Mouse (Mus musculus) neural tube, embryonic 15.5 days (tissue): ENCODE measurements around the gene Dclre1a. TPM values are rescaled to one million over a fixed set of nuclear protein-coding genes. Genes with fewer than 3 reads are reported as not detected.

Experiments used
- ATAC-seq: fragments of 200-750 bp; cut with Nextera tagmentation; 2 replicates; pipeline ENCODE4 v1.8.0; 2017; ENCODE audit warnings: mild to moderate bottlenecking, moderate TSS enrichment, moderate library complexity; ENCODE audit not compliant: low FRiP score
- H3K27ac ChIP-seq: fragments of 300-500 bp; sonication (generic); replicated peaks from 2 replicates; pipeline ENCODE4 v1.5.1; 2015; ENCODE audit warnings: mild to moderate bottlenecking, inconsistent platforms
- H3K27me3 ChIP-seq: fragments of 300-500 bp; sonication (generic); replicated peaks from 2 replicates; pipeline ENCODE4 v1.6.1; 2015; ENCODE audit warnings: inconsistent platforms
- H3K36me3 ChIP-seq: fragments of 300-500 bp; sonication (generic); 2 replicates; pipeline ENCODE4 v1.6.1; 2015; ENCODE audit warnings: inconsistent platforms
- H3K4me1 ChIP-seq: fragments of 300-500 bp; sonication (generic); 2 replicates; pipeline ENCODE4 v1.6.1; 2015; ENCODE audit warnings: inconsistent platforms
- H3K4me2 ChIP-seq: fragments of 300-500 bp; sonication (generic); 2 replicates; pipeline ENCODE4 v1.6.1; 2015; ENCODE audit warnings: inconsistent platforms, mild to moderate bottlenecking, moderate library complexity
- H3K4me3 ChIP-seq: fragments of 300-500 bp; sonication (generic); replicated peaks from 2 replicates; pipeline ENCODE4 v1.5.1; 2015; ENCODE audit warnings: mild to moderate bottlenecking, inconsistent platforms
- H3K9ac ChIP-seq: fragments of 300-500 bp; sonication (generic); replicated peaks from 2 replicates; pipeline ENCODE4 v1.6.1; 2015; ENCODE audit warnings: mild to moderate bottlenecking, inconsistent platforms
- H3K9me3 ChIP-seq: fragments of 300-500 bp; sonication (generic); replicated peaks from 2 replicates; pipeline ENCODE4 v1.6.1; 2016; ENCODE audit warnings: inconsistent platforms
- whole genome bisulfite sequencing: fragments of 180-500 bp; shearing (Covaris S2); methylation state at CpG from one replicate; pipeline ENCODE4 v1.1.7; 2015; ENCODE audit warnings: mixed read lengths; 5-methylcytosine and 5-hydroxymethylcytosine counted together
- polyA plus RNA-seq: library from polyadenylated mRNA; unstranded; fragments of >200 nt; fragmentation: Nextera tagmentation; extraction: Ambion mirVana; gene quantifications from 2 replicates; pipeline ENCODE4 v1.2.1, GENCODE M21; 2015

Dclre1a gene
- polyA plus RNA-seq, result 10.9 and 13.2 TPM in 2 replicates

DNA sequence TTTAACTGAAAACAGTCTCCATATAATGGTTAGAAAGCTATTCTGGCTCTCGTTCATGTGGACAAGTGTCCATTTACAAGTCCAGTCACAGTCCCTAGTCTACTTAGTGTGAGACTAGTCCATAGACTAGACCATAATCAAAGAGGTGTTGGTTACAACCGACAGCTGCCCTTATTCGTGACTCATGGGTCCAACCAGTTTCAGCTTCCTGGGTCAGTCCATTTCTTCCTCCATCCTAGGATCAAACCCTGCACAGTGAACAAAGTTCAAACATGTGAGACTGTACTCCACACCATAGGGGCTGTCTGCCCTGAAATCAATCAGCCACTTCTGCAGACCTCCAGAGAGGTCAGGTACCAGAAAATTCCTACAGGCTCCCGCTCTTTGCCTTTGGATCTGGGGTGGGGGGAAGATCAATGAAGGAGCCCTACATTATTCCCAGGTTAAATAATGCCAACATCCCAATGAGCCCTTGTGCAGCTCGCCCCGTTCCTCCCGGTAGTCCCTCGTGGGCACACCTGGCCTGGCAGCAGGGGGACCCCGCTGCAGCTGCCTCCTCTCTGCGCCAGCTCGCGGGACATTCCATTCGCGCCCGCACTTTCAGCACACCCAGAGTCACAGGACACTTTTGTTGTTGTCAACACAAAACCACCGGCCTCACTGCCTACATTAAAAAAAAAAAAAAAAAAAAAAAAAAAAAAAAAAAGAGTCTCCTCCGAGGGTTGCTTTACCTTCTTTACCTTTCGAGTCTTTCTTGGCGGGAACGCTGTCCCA lies at the start of gene Dclre1a:
Dclre1a (minus strand) TSS at position 767 of the 774 bp plus-strand sequence.
- ATAC-seq, result peak; percentile 74; the same call in 1 of the 2 replicates
- H3K4me2 ChIP-seq, result peak within 1 kb of the TSS; percentile 87
- WGBS, result 12% methylated on average over 20 of the region's 20 CpGs
- peak within 1 kb of the TSS; percentile 96 for H3K4me3 ChIP-seq
- peak within 1 kb of the TSS; percentile 93 for H3K27ac ChIP-seq
- peak within 1 kb of the TSS; percentile 92 for H3K9ac ChIP-seq
- H3K9me3 ChIP-seq, result no peaks in the 10 kb centered on the region
- no peaks in the 10 kb centered on the region for H3K27me3 ChIP-seq
- H3K36me3 ChIP-seq, result peaks cover 13% of the 10 kb centered on the region
- peaks cover 24% of the 10 kb centered on the region for H3K4me1 ChIP-seq

DNA sequence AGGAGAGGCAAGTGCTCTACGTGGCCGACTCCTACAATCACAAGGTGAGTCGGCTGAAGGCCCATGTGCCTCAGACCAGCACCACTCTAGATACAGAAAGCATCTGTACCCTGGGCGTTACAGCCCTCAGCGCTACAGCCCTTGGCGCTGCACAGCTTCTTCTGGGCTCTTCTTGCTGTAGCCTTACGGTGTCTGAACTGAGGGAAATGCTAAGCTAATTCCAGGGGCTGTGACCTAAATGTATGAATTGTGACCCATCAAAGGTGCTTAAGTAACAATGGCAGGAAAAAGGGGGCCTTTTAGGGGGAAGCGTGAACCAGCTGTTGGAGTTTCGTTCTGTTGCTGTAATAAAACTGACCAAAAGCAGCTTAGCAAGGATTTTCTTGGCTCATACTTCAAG lies 44.5 kb upstream of the Dclre1a start:
- Histone ChIP-seq H3K27ac (no peak overlapping the region), H3K9ac (no peak overlapping the region), H3K9me3 (no peaks in the 10 kb centered on the region), H3K4me1 (peaks cover 3% of the 10 kb centered on the region; the same call in 1 of the 2 replicates), H3K36me3 (peaks cover 73% of the 10 kb centered on the region), H3K4me2 (no peak overlapping the region), H3K4me3 (no peak overlapping the region), H3K27me3 (no peaks in the 10 kb centered on the region)
- no peak for ATAC-seq
- WGBS, result 91% methylated on average over 9 of the region's 9 CpGs

DNA sequence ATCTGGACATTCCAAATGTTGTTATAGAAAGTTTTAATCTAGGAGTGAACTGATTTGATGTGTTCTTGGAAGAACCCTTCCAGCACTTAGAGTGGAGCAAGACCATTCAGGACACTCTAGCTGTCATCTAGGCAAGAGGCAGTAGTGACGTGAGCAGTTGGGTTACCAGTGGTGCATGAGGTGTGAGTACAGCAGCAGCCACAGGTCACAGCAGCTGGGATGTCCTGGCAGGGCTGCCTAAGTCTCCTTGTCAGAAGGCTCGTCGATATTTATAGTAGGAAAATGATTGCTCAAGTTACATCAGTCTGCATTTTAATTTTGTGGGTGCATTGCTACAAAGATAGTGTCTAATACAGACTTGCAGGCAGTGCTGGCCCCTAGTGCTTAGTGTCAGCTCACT lies 42.2 kb upstream of the Dclre1a start:
- no peak for ATAC-seq
- WGBS, result 92% methylated on average over 3 of the region's 3 CpGs
- Histone ChIP-seq H3K9me3 (no peaks in the 10 kb centered on the region), H3K27ac (no peak overlapping the region), H3K4me3 (no peak overlapping the region), H3K36me3 (peaks cover 56% of the 10 kb centered on the region), H3K4me2 (no peak overlapping the region), H3K9ac (no peak overlapping the region), H3K27me3 (no peaks in the 10 kb centered on the region), H3K4me1 (peaks cover 3% of the 10 kb centered on the region; the same call in 1 of the 2 replicates)

DNA sequence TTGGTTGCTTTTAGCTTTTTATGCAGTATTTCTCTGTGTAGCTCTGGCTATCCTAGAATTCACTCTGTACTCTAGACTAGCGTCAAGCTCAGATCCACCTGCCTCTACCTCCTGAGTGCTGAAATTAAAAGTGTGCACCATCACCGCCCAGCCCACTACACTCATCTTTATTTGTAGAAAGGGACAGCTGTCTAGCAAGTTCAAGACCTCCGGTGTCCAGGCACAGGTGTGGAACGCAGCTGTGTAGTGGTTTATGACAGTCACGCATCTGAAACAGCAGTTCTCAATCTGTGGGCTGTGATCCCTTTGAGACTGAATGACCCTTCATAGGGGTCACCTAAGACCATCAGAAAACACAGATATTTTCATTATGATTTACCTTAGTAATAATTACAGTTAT lies 41.4 kb upstream of the Dclre1a start:
- Histone ChIP-seq H3K4me3 (no peak overlapping the region), H3K4me1 (peaks cover 3% of the 10 kb centered on the region; the same call in 1 of the 2 replicates), H3K27ac (no peak overlapping the region), H3K4me2 (no peak overlapping the region), H3K27me3 (no peaks in the 10 kb centered on the region), H3K9me3 (no peaks in the 10 kb centered on the region), H3K36me3 (peaks cover 51% of the 10 kb centered on the region), H3K9ac (no peak overlapping the region)
- no peak for ATAC-seq
- 95% methylated on average over 5 of the region's 5 CpGs for WGBS

DNA sequence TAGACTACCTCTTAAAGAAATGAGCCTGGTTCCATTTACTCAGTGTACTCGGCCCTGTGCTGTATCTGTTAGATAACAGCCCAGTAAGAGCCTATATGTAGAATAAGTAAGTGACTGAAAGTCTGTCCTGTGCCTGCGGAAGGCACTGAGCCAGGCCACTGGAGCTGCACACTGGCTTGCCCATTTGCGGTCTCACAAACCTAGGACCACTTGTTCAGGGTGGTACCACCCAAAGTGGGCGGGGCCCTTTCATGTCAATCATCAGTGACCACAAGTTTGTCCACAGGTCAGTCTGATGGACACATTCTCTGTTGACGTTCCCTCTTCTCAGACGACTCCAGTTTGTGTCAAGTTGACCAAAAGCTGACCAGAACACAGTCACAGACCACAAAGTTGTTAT lies 41.0 kb upstream of the Dclre1a start:
- 94% methylated on average over 6 of the region's 6 CpGs for WGBS
- ATAC-seq, result no peak

DNA sequence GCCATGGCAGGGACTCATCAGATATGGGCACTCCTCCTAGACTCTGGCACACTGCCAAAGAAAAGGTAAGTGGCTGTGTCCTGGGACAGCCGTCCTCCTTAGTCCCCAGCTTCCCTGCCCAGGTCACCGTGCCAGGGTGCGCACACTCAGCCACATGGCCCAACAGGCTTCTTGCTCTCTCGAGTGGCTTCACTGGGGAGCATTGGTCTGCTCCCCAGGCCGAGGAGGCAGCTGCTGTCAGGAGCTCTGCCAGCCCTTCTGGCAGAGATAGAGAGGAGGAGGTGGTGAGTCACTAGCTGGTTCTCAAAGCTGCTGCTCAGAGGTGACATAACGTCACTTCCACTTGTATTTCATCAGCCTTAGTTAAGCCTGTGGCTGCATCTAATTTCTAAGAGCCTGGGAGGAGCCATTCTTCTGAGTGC lies 40.2 kb upstream of the Dclre1a start:
- Histone ChIP-seq H3K9me3 (no peaks in the 10 kb centered on the region), H3K4me2 (no peak overlapping the region), H3K4me3 (no peak overlapping the region), H3K27ac (no peak overlapping the region), H3K36me3 (peaks cover 46% of the 10 kb centered on the region), H3K4me1 (peaks cover 3% of the 10 kb centered on the region; the same call in 1 of the 2 replicates), H3K9ac (no peak overlapping the region), H3K27me3 (no peaks in the 10 kb centered on the region)
- 77% methylated on average over 6 of the region's 6 CpGs for WGBS
- ATAC-seq, result no peak

More for the DNA sequence above, 41.0 kb upstream of the Dclre1a start:
- H3K36me3 ChIP-seq, result peaks cover 51% of the 10 kb centered on the region
- H3K27ac ChIP-seq, result no peak overlapping the region
- H3K9me3 ChIP-seq, result no peaks in the 10 kb centered on the region
- no peak overlapping the region for H3K4me3 ChIP-seq
- no peaks in the 10 kb centered on the region for H3K27me3 ChIP-seq
- H3K4me2 ChIP-seq, result no peak overlapping the region
- no peak overlapping the region for H3K9ac ChIP-seq
- H3K4me1 ChIP-seq, result peaks cover 3% of the 10 kb centered on the region; the same call in 1 of the 2 replicates

DNA sequence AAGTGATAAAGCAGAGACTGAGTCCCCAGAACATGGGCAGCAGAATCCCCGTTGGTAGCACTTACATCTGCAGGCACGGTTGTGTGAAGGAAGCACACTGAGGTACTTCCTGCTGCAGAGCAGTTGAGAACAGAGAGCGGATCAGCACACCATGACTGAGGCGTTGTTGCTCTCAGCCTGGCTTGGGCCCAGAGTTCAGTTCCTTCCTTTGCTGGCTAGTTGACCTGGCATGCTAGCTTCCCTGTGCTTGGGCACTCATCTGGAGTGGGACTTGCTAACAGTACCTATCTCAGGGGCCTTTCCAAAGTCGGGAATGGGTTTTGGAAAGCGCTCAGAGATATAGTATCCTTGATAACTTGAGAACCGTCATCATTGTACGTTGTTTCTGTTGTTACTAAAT lies 38.3 kb upstream of the Dclre1a start:
- no peak overlapping the region for H3K27ac ChIP-seq
- no peak overlapping the region for H3K4me3 ChIP-seq
- no peaks in the 10 kb centered on the region for H3K27me3 ChIP-seq
- H3K4me1 ChIP-seq, result peaks cover 3% of the 10 kb centered on the region; the same call in 1 of the 2 replicates
- 89% methylated on average over 8 of the region's 8 CpGs for WGBS
- H3K36me3 ChIP-seq, result peaks cover 33% of the 10 kb centered on the region
- H3K9ac ChIP-seq, result no peak overlapping the region
- ATAC-seq, result no peak
- H3K9me3 ChIP-seq, result no peaks in the 10 kb centered on the region
- H3K4me2 ChIP-seq, result no peak overlapping the region

DNA sequence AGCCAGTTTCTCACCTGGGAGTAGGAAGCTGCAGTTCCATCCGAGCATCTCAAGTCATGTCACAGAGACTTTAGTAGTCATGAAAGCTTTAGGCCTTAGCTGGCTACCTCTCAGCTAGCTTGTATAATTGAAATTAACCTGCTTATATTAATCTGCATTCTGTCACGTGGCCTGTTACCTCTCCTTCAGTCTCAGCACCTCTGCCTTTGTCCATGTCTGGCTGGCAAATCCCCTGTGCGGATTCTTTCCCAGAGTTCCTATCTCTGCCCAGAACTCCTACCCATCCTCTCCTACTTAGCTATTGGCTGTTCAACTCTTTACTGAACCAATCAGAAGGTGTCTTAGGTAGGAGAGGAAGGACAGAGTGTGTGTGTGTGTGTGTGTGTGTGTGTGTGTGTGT lies 36.3 kb upstream of the Dclre1a start:
- Histone ChIP-seq H3K9me3 (no peaks in the 10 kb centered on the region), H3K36me3 (peaks cover 15% of the 10 kb centered on the region), H3K9ac (no peak overlapping the region), H3K4me3 (no peak overlapping the region), H3K4me2 (no peak overlapping the region), H3K27ac (no peak overlapping the region), H3K27me3 (no peaks in the 10 kb centered on the region), H3K4me1 (peaks cover 3% of the 10 kb centered on the region; the same call in 1 of the 2 replicates)
- no peak for ATAC-seq
- 88% methylated on average over 3 of the region's 3 CpGs for WGBS

DNA sequence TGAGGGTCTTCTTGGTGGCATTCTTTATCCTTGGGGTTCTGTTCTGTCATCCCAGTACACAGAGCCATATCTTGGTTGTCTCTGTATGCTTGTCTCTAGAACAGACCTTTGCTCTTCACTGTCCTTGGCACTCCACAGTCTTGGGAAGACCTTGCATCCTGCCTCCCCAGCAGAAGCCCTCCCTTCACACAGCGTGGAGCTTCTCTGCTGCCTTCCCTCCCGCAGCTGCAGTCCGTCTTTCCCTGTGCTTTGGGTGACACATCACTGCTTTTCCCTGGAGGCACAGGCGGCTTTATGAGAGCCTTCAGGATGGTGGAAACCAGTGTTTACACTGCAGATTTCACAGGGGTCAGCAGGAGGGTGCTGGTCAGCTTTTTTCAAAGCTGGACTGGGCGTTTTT lies 35.8 kb upstream of the Dclre1a start:
- H3K4me2 ChIP-seq, result no peak overlapping the region
- no peak for ATAC-seq
- WGBS, result 73% methylated on average over 5 of the region's 5 CpGs

DNA sequence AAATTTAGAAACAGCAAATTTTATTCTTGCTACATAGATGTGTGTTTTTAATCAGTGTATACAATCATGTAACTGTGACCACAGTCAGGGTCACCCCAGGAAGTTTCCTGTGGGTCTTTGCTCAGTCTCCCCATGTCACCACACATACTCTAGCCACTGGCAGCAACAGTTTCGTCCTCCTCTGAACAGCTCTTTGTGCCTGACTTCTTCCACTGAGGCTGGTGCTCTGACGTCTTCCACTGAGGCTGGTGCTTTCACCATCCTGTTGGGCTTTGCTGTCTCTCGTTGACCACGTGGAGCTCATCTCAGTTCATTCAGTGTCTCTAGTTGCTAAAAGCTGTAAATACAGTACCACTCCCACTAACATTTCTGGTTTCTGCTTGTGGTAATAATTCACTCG lies 34.0 kb upstream of the Dclre1a start:
- Histone ChIP-seq H3K27me3 (no peaks in the 10 kb centered on the region), H3K36me3 (peaks cover 15% of the 10 kb centered on the region), H3K27ac (no peak overlapping the region), H3K4me1 (no peaks in the 10 kb centered on the region), H3K4me3 (no peak overlapping the region), H3K4me2 (no peak overlapping the region), H3K9me3 (no peaks in the 10 kb centered on the region), H3K9ac (no peak overlapping the region)
- WGBS, result 91% methylated on average over 5 of the region's 5 CpGs
- ATAC-seq, result no peak

More for the DNA sequence above, 35.8 kb upstream of the Dclre1a start:
- H3K27me3 ChIP-seq, result no peaks in the 10 kb centered on the region
- no peak overlapping the region for H3K9ac ChIP-seq
- H3K27ac ChIP-seq, result no peak overlapping the region
- H3K9me3 ChIP-seq, result no peaks in the 10 kb centered on the region
- H3K4me3 ChIP-seq, result no peak overlapping the region
- peaks cover 3% of the 10 kb centered on the region; the same call in 1 of the 2 replicates for H3K4me1 ChIP-seq
- H3K36me3 ChIP-seq, result peaks cover 12% of the 10 kb centered on the region; the same call in 1 of the 2 replicates

DNA sequence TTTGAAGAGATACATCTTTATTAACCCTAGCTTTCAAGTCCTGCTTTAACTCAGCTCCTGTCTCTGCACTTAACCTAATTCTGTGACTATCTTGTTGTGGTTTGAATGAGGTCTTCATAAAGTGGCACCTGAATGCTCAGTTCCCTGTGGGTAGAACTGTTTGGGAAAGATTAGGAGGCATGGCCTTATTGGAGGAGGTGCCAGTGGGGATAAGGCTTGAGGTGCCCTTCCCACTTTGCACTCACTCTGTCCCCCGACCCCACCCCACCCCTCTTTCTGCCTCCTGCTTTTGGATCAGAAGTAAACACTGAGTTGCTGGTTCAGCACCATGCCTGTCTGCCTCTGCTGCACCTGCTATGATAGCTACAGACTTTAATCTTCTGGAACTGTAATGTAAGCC lies 29.8 kb upstream of the Dclre1a start:
- ATAC-seq, result no peak
- no peak overlapping the region for H3K27ac ChIP-seq
- no peak overlapping the region for H3K4me3 ChIP-seq
- 100% methylated on average over 1 of the region's 1 CpGs for whole genome bisulfite sequencing
- H3K36me3 ChIP-seq, result peaks cover 23% of the 10 kb centered on the region
- H3K9me3 ChIP-seq, result no peaks in the 10 kb centered on the region
- H3K9ac ChIP-seq, result no peak overlapping the region
- H3K27me3 ChIP-seq, result no peaks in the 10 kb centered on the region
- H3K4me2 ChIP-seq, result no peak overlapping the region
- H3K4me1 ChIP-seq, result no peaks in the 10 kb centered on the region

DNA sequence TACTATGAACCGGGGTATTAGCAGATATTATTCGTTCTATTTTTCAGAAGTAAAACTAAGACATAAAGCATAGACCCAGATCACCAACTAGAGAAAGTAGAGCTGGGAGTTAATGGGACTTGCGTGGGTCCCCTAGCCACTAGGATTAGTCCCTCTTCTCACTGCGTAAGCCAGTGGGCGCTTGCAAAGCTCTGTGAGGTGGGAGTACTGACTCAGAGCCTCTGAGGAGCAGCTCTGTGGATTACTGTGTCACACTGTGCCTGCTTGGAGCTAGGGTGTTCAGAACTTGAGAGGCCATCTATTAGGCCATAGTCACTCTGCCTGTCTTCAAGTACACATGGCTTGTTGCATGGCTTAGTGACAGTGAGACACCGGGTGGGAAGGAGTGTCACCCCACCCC lies 25.2 kb upstream of the Dclre1a start:
- Histone ChIP-seq H3K9me3 (no peaks in the 10 kb centered on the region), H3K27me3 (no peaks in the 10 kb centered on the region), H3K27ac (no peak overlapping the region), H3K4me1 (0 out of 2 replicates have a peak, but pooled peaks cover 3% of the 10 kb centered on the region), H3K4me2 (no peak overlapping the region), H3K36me3 (peaks cover 29% of the 10 kb centered on the region), H3K4me3 (no peak overlapping the region), H3K9ac (no peak overlapping the region)
- no peak for ATAC-seq
- 92% methylated on average over 6 of the region's 6 CpGs for WGBS
